Mouse (Mus musculus): ENCODE results near the gene Aqp3.

DNA sequence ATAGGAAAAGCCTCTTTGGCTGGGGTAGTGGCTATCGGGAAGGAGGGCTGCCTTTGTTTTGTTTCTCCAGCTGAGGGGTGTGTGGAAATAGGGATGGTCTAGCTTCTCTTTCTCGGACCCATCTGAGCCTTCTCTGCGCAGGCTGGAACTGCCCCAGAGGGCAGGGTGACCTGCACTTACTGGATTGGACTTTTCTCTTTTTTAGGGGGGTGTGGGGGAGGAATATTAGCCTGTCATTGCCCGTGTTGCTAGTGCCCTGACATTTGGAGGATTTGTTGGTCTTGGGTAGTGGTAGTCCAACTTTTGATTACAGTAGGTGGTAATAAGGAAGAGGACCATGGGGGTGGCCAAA is 38.4 kb upstream of the Aqp3 start:
- TF ChIP-seq ZC3H11A (IDR thresholded peaks at IDR 0.05; ENCODE audit: borderline replicate concordance, low read depth, low read length), result no peak
- no peak for TF ChIP-seq CHD2 (IDR thresholded peaks at IDR 0.05; ENCODE audit: low read depth, low read length)
